Mouse (Mus musculus): ENCODE data around the gene Gemin5. TPM values are rescaled to one million over a fixed set of nuclear protein-coding genes. Genes with fewer than 3 reads are reported as not detected.
"Not testable (repeated sequence)": the region's sequence is repeated elsewhere in the genome, so short reads cannot be mapped to it uniquely, and the experiment has no call there.

Gene Gemin5
- 1 to 10 TPM; 8.5 to 8.9 TPM for total RNA-seq (2021)

- intact Hi-C loops (cut with DNase I): loop anchor here (5.0 kb wide), 1 partner anchor 161 kb away; the partner anchor contains the start of gene Larp1
- peak; percentile 51 for DNase-seq (ENCODE audit: low spot score)
These were observed at the start of gene Gemin5 for GRCm38 (mm10) chr11:58168167-58168915. Gene Gemin5, minus strand, starts transcription at chr11:58168539.

GRCm38 (mm10) chr11:58216823-58217222 is 48.5 kb upstream of the Gemin5 start:
- no peak for DNase-seq (ENCODE audit: low spot score)
- intact Hi-C loops (cut with DNase I): no loop called here

GRCm38 (mm10) chr11:58215814-58216213 is 47.5 kb upstream of the Gemin5 start:
- intact Hi-C loops (cut with DNase I): no loop called here
- DNase-seq (ENCODE audit: low spot score): no peak

GRCm38 (mm10) chr11:58215049-58215430 is 46.7 kb upstream of the Gemin5 start:
- DNase-seq (ENCODE audit: low spot score); intact Hi-C loops (cut with DNase I): not testable (repeated sequence)

- peak; percentile 85 for DNase-seq (ENCODE audit: low spot score)
- intact Hi-C loops (cut with DNase I): no loop called here
These were observed 46.2 kb upstream of the Gemin5 start for GRCm38 (mm10) chr11:58214391-58215048.

- intact Hi-C loops (cut with DNase I): loop anchor here (2.0 kb wide), 1 partner anchor 17 kb away; no protein-coding TSS in a partner anchor
- DNase-seq (ENCODE audit: low spot score): no peak
These were observed 45.5 kb upstream of the Gemin5 start for GRCm38 (mm10) chr11:58213673-58214342.

GRCm38 (mm10) chr11:58211682-58212067 is 43.3 kb upstream of the Gemin5 start:
- intact Hi-C loops (cut with DNase I): loop anchor here (2.0 kb wide), 1 partner anchor 15 kb away; no protein-coding TSS in a partner anchor
- DNase-seq (ENCODE audit: low spot score): no peak

- intact Hi-C loops (cut with DNase I): no loop called here
- DNase-seq (ENCODE audit: low spot score): no peak
These were observed 42.8 kb upstream of the Gemin5 start for GRCm38 (mm10) chr11:58211062-58211681.

- intact Hi-C loops (cut with DNase I): no loop called here
- no peak for DNase-seq (ENCODE audit: low spot score)
These were observed 42.1 kb upstream of the Gemin5 start for GRCm38 (mm10) chr11:58210321-58210886.

GRCm38 (mm10) chr11:58201052-58201451 is 32.7 kb upstream of the Gemin5 start:
- intact Hi-C loops (cut with DNase I): no loop called here
- no peak for DNase-seq (ENCODE audit: low spot score)

GRCm38 (mm10) chr11:58200226-58200625 is 31.9 kb upstream of the Gemin5 start:
- intact Hi-C loops (cut with DNase I): no loop called here
- no peak for DNase-seq (ENCODE audit: low spot score)

- intact Hi-C loops (cut with DNase I): not testable (repeated sequence)
- DNase-seq (ENCODE audit: low spot score): peak; percentile 78
These were observed 31.1 kb upstream of the Gemin5 start, which contains the start of the genes Igtp and Irgm2 for GRCm38 (mm10) chr11:58199229-58200037. Gene Igtp, plus strand, starts transcription at chr11:58199556. Gene Irgm2, plus strand, starts transcription at chr11:58199618.

GRCm38 (mm10) chr11:58198663-58199062 is 30.3 kb upstream of the Gemin5 start:
- intact Hi-C loops (cut with DNase I): no loop called here
- no peak for DNase-seq (ENCODE audit: low spot score)

GRCm38 (mm10) chr11:58193860-58194520 is 25.7 kb upstream of the Gemin5 start:
- no peak for DNase-seq (ENCODE audit: low spot score)
- intact Hi-C loops (cut with DNase I): no loop called here

GRCm38 (mm10) chr11:58193326-58193725 is 25.0 kb upstream of the Gemin5 start:
- no peak for DNase-seq (ENCODE audit: low spot score)
- intact Hi-C loops (cut with DNase I): no loop called here

GRCm38 (mm10) chr11:58189675-58190074 is 21.3 kb upstream of the Gemin5 start:
- intact Hi-C loops (cut with DNase I): no loop called here
- DNase-seq (ENCODE audit: low spot score): no peak

GRCm38 (mm10) chr11:58183579-58183978 is 15.2 kb upstream of the Gemin5 start:
- no peak for DNase-seq (ENCODE audit: low spot score)
- intact Hi-C loops (cut with DNase I): no loop called here

GRCm38 (mm10) chr11:58180756-58181155 is 12.4 kb upstream of the Gemin5 start:
- intact Hi-C loops (cut with DNase I): no loop called here
- no peak for DNase-seq (ENCODE audit: low spot score)
